Mouse (Mus musculus) v-Abl transformed pro-B cells (cell line): ENCODE measurements around the gene Tnfaip8l1.

ENCODE experiments used
- in situ Hi-C, 2 experiments: fragments of 400-800 bp; cut with MboI; formaldehyde crosslinking; loops; one replicate each; pipeline ENCODE4 v1.15.1; 2025; ENCODE audit not compliant: unreplicated experiment in 2 of 2

The Tnfaip8l1 gene

GRCm38 (mm10) chr17:56162231-56162774 lies at the start of gene Tnfaip8l1:
Gene Tnfaip8l1, plus strand, starts transcription at chr17:56162477.
- in situ Hi-C loops, result loop anchor here (5.0 kb wide), 1 partner anchor 35 kb away; no protein-coding TSS in a partner anchor

GRCm38 (mm10) chr17:56112743-56113142 lies 49.5 kb upstream of the Tnfaip8l1 start:
- in situ Hi-C loops, result loop anchor here in 1 of 2 experiments (10.0 kb wide), 1 partner anchor 552 kb away; no protein-coding TSS in a partner anchor

- in situ Hi-C loops, result loop anchor here in 1 of 2 experiments (10.0 kb wide), 1 partner anchor 549 kb away; no protein-coding TSS in a partner anchor
Observed at GRCm38 (mm10) chr17:56116193-56116592, 46.1 kb upstream of the Tnfaip8l1 start.

- in situ Hi-C loops, result loop anchor here in 1 of 2 experiments (10.0 kb wide), 1 partner anchor 548 kb away; no protein-coding TSS in a partner anchor
Observed at GRCm38 (mm10) chr17:56117251-56117710, 45.0 kb upstream of the Tnfaip8l1 start, which contains the start of gene Plin5. Gene Plin5, minus strand, starts transcription at chr17:56117596.

- in situ Hi-C loops, result loop anchor here in 1 of 2 experiments (10.0 kb wide), 1 partner anchor 545 kb away; no protein-coding TSS in a partner anchor
Observed at GRCm38 (mm10) chr17:56119431-56119830, 42.8 kb upstream of the Tnfaip8l1 start.

- in situ Hi-C loops, result loop anchor here in 1 of 2 experiments (10.0 kb wide), 2 partner anchors 435 to 545 kb away; partner anchors contain the start of gene Gm20219
Observed at GRCm38 (mm10) chr17:56119981-56120880, 42.0 kb upstream of the Tnfaip8l1 start.

GRCm38 (mm10) chr17:56121826-56122225 lies 40.5 kb upstream of the Tnfaip8l1 start, which contains the start of gene Lrg1:
Gene Lrg1, minus strand, starts transcription at chr17:56122001.
- in situ Hi-C loops, result loop anchor here in 1 of 2 experiments (10.0 kb wide), 1 partner anchor 433 kb away; the partner anchor contains the start of gene Gm20219

GRCm38 (mm10) chr17:56123161-56123560 lies 39.1 kb upstream of the Tnfaip8l1 start:
- in situ Hi-C loops, result loop anchor here in 1 of 2 experiments (10.0 kb wide), 1 partner anchor 432 kb away; the partner anchor contains the start of gene Gm20219

- in situ Hi-C loops, result loop anchor here in 1 of 2 experiments (10.0 kb wide), 1 partner anchor 431 kb away; the partner anchor contains the start of gene Gm20219
Observed at GRCm38 (mm10) chr17:56123681-56124340, 38.5 kb upstream of the Tnfaip8l1 start.

GRCm38 (mm10) chr17:56124377-56125275 lies 37.7 kb upstream of the Tnfaip8l1 start:
- in situ Hi-C loops, result loop anchor here (5.0 to 10.0 kb wide), 2 partner anchors 38 to 430 kb away; partner anchors contain the start of genes Tnfaip8l1 (in 2 of the 2) and Gm20219 (in 1 of the 2)

GRCm38 (mm10) chr17:56125276-56125630 lies 37.0 kb upstream of the Tnfaip8l1 start:
- in situ Hi-C loops, result loop anchor here (5.0 to 10.0 kb wide), 2 partner anchors 37 to 430 kb away; partner anchors contain the start of genes Tnfaip8l1 (in 2 of the 2) and Gm20219 (in 1 of the 2)

- in situ Hi-C loops, result loop anchor here (5.0 to 10.0 kb wide), 2 partner anchors 36 to 429 kb away; partner anchors contain the start of genes Tnfaip8l1 (in 2 of the 2) and Gm20219 (in 1 of the 2)
Observed at GRCm38 (mm10) chr17:56126175-56126574, 36.1 kb upstream of the Tnfaip8l1 start.

GRCm38 (mm10) chr17:56128246-56128645 lies 34.0 kb upstream of the Tnfaip8l1 start:
- in situ Hi-C loops, result loop anchor here (5.0 to 10.0 kb wide), 2 partner anchors 34 to 427 kb away; partner anchors contain the start of genes Tnfaip8l1 (in 2 of the 2) and Gm20219 (in 1 of the 2)

- in situ Hi-C loops, result loop anchor here (5.0 kb wide), 5 partner anchors 121 to 221 kb away; partner anchors contain the start of gene Fem1a (in 1 of the 2)
Observed at GRCm38 (mm10) chr17:56131136-56131535, 31.1 kb upstream of the Tnfaip8l1 start.

- in situ Hi-C loops, result loop anchor here (5.0 kb wide), 5 partner anchors 120 to 220 kb away; partner anchors contain the start of gene Fem1a (in 1 of the 2)
Observed at GRCm38 (mm10) chr17:56131814-56132213, 30.5 kb upstream of the Tnfaip8l1 start.

- in situ Hi-C loops, result loop anchor here (5.0 kb wide), 5 partner anchors 120 to 220 kb away; partner anchors contain the start of gene Fem1a (in 1 of the 2)
Observed at GRCm38 (mm10) chr17:56132661-56133060, 29.6 kb upstream of the Tnfaip8l1 start.

GRCm38 (mm10) chr17:56133457-56134363 lies 28.6 kb upstream of the Tnfaip8l1 start:
- in situ Hi-C loops, result loop anchor here (5.0 kb wide), 5 partner anchors 119 to 219 kb away; partner anchors contain the start of gene Fem1a (in 1 of the 2)
